In genomic region chr11:34771221-34771986, GRCm38 (mm10) we compare ENCODE assay signal across 8 mouse cellular contexts. TPM values are rescaled to one million over a fixed set of nuclear protein-coding genes. Genes with fewer than 3 reads are reported as not detected.
A peak's percentile ranks its signal among the peaks of the same experiment; 100 is the strongest.
DNase-seq lines count a peak whose midpoint lies in the region; ATAC-seq lines count a peak whose summit lies in the region.

No protein-coding gene starts in this region.

- no peaks in the 10 kb centered on the region for H3K27me3 ChIP-seq in kidney, embryonic 15.5 days

- H3K4me3 ChIP-seq in kidney, embryonic 15.5 days (replicated peaks), result no peak overlapping the region

- no peaks in the 10 kb centered on the region for H3K4me1 ChIP-seq in kidney, embryonic 15.5 days

- H3K4me2 ChIP-seq in kidney, embryonic 15.5 days, result no peak overlapping the region

- intact Hi-C loops in left cerebral cortex, postnatal 10 days (cut with DNase I), result no loop called here
- intact Hi-C loops in left cerebral cortex, postnatal 36 days (cut with DNase I), result no loop called here

- no peak overlapping the region for H3K27ac ChIP-seq in kidney, embryonic 15.5 days

- no peaks in the 10 kb centered on the region for H3K9me3 ChIP-seq in kidney, embryonic 15.5 days (replicated peaks)

- H3K9ac ChIP-seq in kidney, embryonic 15.5 days, result no peak overlapping the region

- WGBS in kidney, embryonic 15.5 days, result 55% methylated on average over 12 of the region's 12 CpGs

- peak; percentile 49; the same call in 1 of the 2 replicates for ATAC-seq in kidney, embryonic 15.5 days (replicated peaks; ENCODE audit: low FRiP score)
- ATAC-seq in megakaryocyte, adult 5-6 weeks (ENCODE audit: poor library complexity, severe bottlenecking), result peak; percentile 79

- peak; percentile 13 to 68 for DNase-seq in left cerebral cortex, postnatal 10 days (ENCODE audit: extremely low spot score in 1 of 2, low spot score in 2 of 2)
- no peak for DNase-seq in left cerebral cortex, postnatal 36 days (ENCODE audit: low spot score in 2 of 2)
- DNase-seq in T-cell, adult 2 months (ENCODE audit: low spot score), result peak; percentile 76
- peak; percentile 33 for DNase-seq in fat pad, adult 2 months (ENCODE audit: extremely low read depth, low read depth, low spot score)
- DNase-seq in testis, postnatal 14 days (ENCODE audit: low spot score), result peak; percentile 67
- no peak for DNase-seq in frontal cortex, postnatal 36 days (ENCODE audit: low spot score in 2 of 2)

- H3K36me3 ChIP-seq in kidney, embryonic 15.5 days, result no peaks in the 10 kb centered on the region

RNA-seq across cellular contexts. Expression of gene Dock2, which starts 12.3 kb away (rescaled TPM):
- 1 to 10 TPM; 3.5 to 3.6 TPM for total RNA-seq in left cerebral cortex, postnatal 10 days (2021)
- 1 to 10 TPM; 2.5 to 4.1 TPM for total RNA-seq in left cerebral cortex, postnatal 36 days (2021)
- polyA plus RNA-seq in kidney, embryonic 15.5 days (2015; fragmentation: Nextera tagmentation; extraction: Ambion mirVana), result 1.0 and 1.1 TPM in 2 replicates
- 153 and 160 TPM in 2 replicates for total RNA-seq in megakaryocyte, adult 5-6 weeks (2015)
- total RNA-seq in megakaryocyte, adult 5-6 weeks (2017), result 218 and 238 TPM in 2 replicates

Comparison
In these comparisons a context has a peak if more than half of its experiments do, and no peak if none do; other contexts are left out.
1. DNase-seq: peak in left cerebral cortex, postnatal 10 days (2 of 2), T-cell, adult 2 months (single experiment), fat pad, adult 2 months (single experiment) and testis, postnatal 14 days (single experiment); none in left cerebral cortex, postnatal 36 days (0 of 2) and frontal cortex, postnatal 36 days (0 of 2).
2. RNA of gene Dock2, which starts 12.3 kb away (total RNA-seq): 153 to 238 TPM in megakaryocyte, adult 5-6 weeks; 2.5 to 4.1 TPM in left cerebral cortex, postnatal 36 days and 3.5 to 3.6 TPM in left cerebral cortex, postnatal 10 days; every median in the first group is over 10 times any median in the second.